Mouse (Mus musculus) neural tube, embryonic 11.5 days (tissue): ENCODE data around the gene En2. TPM values are rescaled to one million over a fixed set of nuclear protein-coding genes. Genes with fewer than 3 reads are reported as not detected.

Experiments used
- ATAC-seq: fragments of 200-750 bp; cut with Nextera tagmentation; 2 replicates; pipeline ENCODE4 v1.8.0; 2017; ENCODE audit warnings: moderate number of reproducible peaks, mild to moderate bottlenecking, moderate TSS enrichment, moderate library complexity; ENCODE audit not compliant: insufficient read depth, low FRiP score, low TSS enrichment
- DNase-seq: peaks from one replicate; pipeline ENCODE4 v3.0.0-alpha.2; 2015; ENCODE audit warnings: low spot score
- H3K27ac ChIP-seq: fragments of 300-500 bp; sonication (generic); 2 replicates; pipeline ENCODE4 v1.5.1; 2014; ENCODE audit warnings: low read depth, mild to moderate bottlenecking, low read length
- H3K27me3 ChIP-seq: fragments of 300-500 bp; sonication (generic); 2 replicates; pipeline ENCODE4 v1.6.1; 2014; ENCODE audit warnings: mild to moderate bottlenecking, low read length, mixed read lengths; ENCODE audit not compliant: control insufficient read depth, insufficient read depth
- H3K36me3 ChIP-seq: fragments of 300-500 bp; sonication (generic); 2 replicates; pipeline ENCODE4 v1.6.1; 2014; ENCODE audit warnings: mild to moderate bottlenecking, low read length, moderate library complexity, mixed read lengths; ENCODE audit not compliant: control insufficient read depth, insufficient read depth
- H3K4me1 ChIP-seq: fragments of 300-500 bp; sonication (generic); 2 replicates; pipeline ENCODE4 v1.6.1; 2014; ENCODE audit warnings: low read length, mixed read lengths; ENCODE audit not compliant: control insufficient read depth, insufficient read depth
- H3K4me2 ChIP-seq: fragments of 300-500 bp; sonication (generic); 2 replicates; pipeline ENCODE4 v1.6.1; 2014; ENCODE audit warnings: low read depth, mild to moderate bottlenecking, moderate library complexity
- H3K4me3 ChIP-seq: fragments of 300-500 bp; sonication (generic); 2 replicates; pipeline ENCODE4 v1.5.1; 2014; ENCODE audit warnings: low read depth, low read length
- H3K9ac ChIP-seq: fragments of 300-500 bp; sonication (generic); 2 replicates; pipeline ENCODE4 v1.6.1; 2014; ENCODE audit warnings: mild to moderate bottlenecking, low read length
- H3K9me3 ChIP-seq: fragments of 300-500 bp; sonication (generic); 2 replicates; pipeline ENCODE4 v1.6.1; 2016; ENCODE audit warnings: low read length; ENCODE audit not compliant: control insufficient read depth
- WGBS: fragments of 180-500 bp; shearing (Covaris S2); extraction: QIAGEN DNeasy Blood & Tissue Kit; methylation state at CpG from one replicate; pipeline ENCODE4 v1.1.7; 2014; 5-methylcytosine and 5-hydroxymethylcytosine counted together
- polyA plus RNA-seq: library from polyadenylated mRNA; unstranded; fragments of >200 nt; fragmentation: Nextera tagmentation; extraction: Ambion mirVana; gene quantifications from 2 replicates; pipeline ENCODE4 v1.2.1, GENCODE M21; 2014

The En2 gene
- polyA plus RNA-seq, 1 experiment from 2014 or later: not detected

DNA sequence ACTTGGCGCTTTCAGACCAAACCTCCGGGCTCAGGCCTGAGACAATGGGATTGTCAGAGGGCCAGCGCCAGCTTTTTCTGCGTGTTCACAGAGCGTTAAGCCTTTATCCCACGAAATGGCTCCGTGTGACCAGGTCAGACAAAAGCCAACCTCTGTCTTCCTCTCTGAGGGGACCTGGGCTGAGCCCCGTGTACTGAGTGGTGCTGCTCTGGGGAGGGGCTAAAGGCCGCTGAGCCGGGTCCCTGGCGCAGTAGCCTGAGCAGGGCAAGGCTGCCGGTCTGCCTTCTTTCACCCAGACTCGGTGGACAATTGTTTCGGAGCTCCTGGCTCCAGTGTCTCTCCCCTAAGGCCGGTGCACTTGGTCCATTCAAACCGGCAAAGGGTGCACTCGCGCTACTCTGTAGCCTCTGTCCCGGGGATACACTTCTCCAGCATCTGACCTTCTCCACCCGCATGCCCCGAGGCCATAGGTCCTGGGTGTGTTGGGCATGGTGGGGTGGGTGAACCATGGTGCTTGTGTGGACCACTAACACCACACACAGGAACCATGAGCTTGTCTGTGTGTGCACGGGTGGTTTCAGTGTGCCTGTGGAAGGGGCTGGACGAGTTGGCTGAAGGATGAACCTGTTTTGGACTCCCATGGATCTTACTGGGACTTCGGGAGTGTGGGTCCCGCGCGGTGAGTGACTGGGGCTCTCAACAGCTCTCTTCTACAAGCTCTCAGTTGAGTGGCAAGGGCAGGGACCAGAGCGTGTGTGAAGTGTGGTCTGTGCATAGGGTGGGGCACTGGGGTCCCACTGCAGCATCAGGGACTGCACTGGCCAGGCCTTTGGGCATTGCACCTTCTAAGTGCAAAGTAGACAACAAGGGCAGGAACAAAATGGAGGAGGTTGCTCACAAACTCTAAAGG is 40.9 kb upstream of the En2 start:
- peak; percentile 52; the same call in 1 of the 2 replicates for ATAC-seq
- DNase-seq: peak; percentile 57
- no peaks in the 10 kb centered on the region for H3K9me3 ChIP-seq
- H3K4me1 ChIP-seq: 0 out of 2 replicates have a peak, but pooled peaks cover 2% of the 10 kb centered on the region
- H3K27me3 ChIP-seq: peaks cover 83% of the 10 kb centered on the region
- no peaks in the 10 kb centered on the region for H3K36me3 ChIP-seq
- no peak overlapping the region for H3K9ac ChIP-seq
- WGBS: 2% methylated on average over 28 of the region's 28 CpGs
- peak overlapping the region; percentile 6; the same call in 1 of the 2 replicates for H3K4me3 ChIP-seq
- H3K4me2 ChIP-seq: peak overlapping the region; percentile 33
- H3K27ac ChIP-seq: no peak overlapping the region

DNA sequence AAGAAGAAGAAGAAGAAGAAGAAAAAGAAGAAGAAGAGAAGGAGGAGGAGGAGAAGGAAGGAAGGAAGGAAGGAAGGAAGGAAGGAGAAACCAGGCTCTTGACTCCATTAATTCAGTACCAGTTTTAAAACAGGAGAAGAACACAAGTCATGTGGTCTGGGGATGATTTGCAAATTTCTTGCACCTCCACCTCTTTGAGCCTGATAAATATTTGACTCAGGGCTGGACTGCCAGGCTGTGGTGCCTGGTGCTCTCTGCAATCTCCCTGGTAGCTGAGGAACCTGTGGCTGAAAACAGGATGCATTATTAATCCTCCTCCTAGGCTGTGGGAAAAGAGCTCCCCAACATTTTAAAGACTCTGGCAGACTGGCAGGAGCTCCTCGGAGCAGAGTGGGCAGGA is 36.6 kb upstream of the En2 start:
- peaks cover 42% of the 10 kb centered on the region for H3K27me3 ChIP-seq
- H3K36me3 ChIP-seq: no peaks in the 10 kb centered on the region
- DNase-seq: no peak
- WGBS: 57% methylated on average over 1 of the region's 1 CpGs
- H3K9ac ChIP-seq: no peak overlapping the region
- H3K4me1 ChIP-seq: no peaks in the 10 kb centered on the region
- no peak overlapping the region for H3K4me2 ChIP-seq
- no peak for ATAC-seq
- H3K4me3 ChIP-seq: no peak overlapping the region
- H3K9me3 ChIP-seq: no peaks in the 10 kb centered on the region
- H3K27ac ChIP-seq: no peak overlapping the region

DNA sequence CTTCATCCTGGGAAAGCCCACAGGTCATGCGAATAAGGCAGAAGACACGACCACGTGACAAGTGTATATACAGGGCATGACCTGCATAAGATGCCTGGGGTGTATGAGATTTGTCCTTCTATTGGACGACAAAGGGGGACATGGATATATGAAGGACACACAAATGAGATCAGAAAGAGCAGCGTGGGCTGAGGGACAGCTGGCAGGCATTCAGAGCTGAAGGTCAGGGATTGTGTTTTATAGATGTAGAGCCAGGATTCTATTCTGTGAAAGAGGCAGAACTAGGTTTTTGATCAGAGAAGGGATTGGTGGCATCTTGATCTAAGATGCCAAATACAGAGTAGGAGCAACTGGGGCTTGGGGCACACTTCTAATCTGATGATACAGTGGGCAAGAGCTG is 33.3 kb upstream of the En2 start:
- no peaks in the 10 kb centered on the region for H3K4me1 ChIP-seq
- peaks cover 10% of the 10 kb centered on the region for H3K27me3 ChIP-seq
- no peaks in the 10 kb centered on the region for H3K36me3 ChIP-seq
- ATAC-seq: no peak
- no peak overlapping the region for H3K4me3 ChIP-seq
- no peak overlapping the region for H3K4me2 ChIP-seq
- H3K9ac ChIP-seq: no peak overlapping the region
- 85% methylated on average over 5 of the region's 5 CpGs for WGBS
- no peak for DNase-seq
- no peak overlapping the region for H3K27ac ChIP-seq
- no peaks in the 10 kb centered on the region for H3K9me3 ChIP-seq

DNA sequence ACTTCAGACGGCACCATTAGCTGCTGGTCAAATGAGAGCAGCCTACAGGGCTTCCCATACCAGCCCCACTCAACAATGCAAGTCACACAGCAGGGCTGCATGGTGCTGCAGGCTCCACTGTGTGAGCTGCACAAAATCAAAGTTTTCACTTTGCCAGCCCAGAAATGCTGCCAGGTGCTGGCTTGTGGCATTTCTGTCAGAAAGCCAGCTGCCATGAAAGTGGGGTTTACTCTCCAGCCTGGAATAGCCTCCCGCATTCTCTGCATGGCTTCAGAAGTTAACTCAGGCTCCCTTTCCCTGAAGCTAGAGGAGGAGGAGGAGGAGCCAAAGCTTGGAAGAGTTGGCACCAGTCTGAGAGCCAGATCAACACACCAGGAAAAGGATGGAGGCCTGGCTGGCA is 29.1 kb upstream of the En2 start:
- H3K9ac ChIP-seq: no peak overlapping the region

DNA sequence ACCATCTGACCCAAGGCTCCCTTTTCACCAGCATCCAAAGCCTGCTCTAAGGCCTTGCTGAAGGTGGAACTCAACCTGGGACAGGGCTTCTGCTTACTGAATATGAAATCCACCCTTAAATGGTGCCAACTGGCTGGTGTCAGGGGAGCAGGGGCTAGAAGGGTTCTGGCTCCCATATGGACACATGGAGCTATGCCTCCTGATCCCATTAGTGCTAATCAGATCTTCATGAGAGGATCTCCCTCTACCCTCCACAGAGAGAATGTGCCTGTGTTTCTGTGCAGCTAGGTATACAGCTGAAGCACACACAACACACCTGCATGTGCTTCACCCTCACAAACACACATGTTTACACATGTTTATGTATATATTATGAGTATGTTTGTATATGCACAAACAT is 20.9 kb upstream of the En2 start:
- ATAC-seq: no peak
- H3K9me3 ChIP-seq: no peaks in the 10 kb centered on the region
- H3K4me2 ChIP-seq: no peak overlapping the region

More for the DNA sequence above, 29.1 kb upstream of the En2 start:
- whole genome bisulfite sequencing: 43% methylated on average over 2 of the region's 2 CpGs
- Histone ChIP-seq H3K4me2 (no peak overlapping the region), H3K27me3 (no peaks in the 10 kb centered on the region), H3K9me3 (no peaks in the 10 kb centered on the region), H3K4me3 (no peak overlapping the region), H3K27ac (no peak overlapping the region), H3K4me1 (no peaks in the 10 kb centered on the region), H3K36me3 (no peaks in the 10 kb centered on the region)
- DNase-seq (no peak), ATAC-seq (no peak)

DNA sequence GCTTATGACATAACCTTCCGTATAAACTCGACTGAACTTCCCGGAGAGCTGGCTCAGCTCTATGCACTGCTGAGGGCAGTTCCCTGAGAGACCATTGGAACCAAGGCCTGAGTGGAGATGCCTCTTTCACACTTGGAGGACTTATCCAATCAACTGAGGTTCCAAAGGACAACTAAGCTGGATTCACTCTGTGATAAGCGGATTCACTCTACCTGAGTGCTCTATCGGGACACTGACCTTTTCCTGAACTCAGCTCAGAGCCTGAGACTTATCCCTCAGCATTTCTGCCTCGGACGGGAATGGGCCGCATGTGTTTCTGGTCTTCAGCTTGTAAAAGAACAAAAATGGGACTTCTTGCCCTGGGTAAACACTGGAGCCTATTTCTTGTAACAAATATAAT is 19.5 kb upstream of the En2 start:
- Histone ChIP-seq H3K9ac (no peak overlapping the region), H3K4me3 (no peak overlapping the region), H3K27ac (no peak overlapping the region), H3K27me3 (no peaks in the 10 kb centered on the region), H3K4me1 (no peaks in the 10 kb centered on the region), H3K4me2 (no peak overlapping the region), H3K36me3 (no peaks in the 10 kb centered on the region), H3K9me3 (no peaks in the 10 kb centered on the region)
- DNase-seq: no peak
- ATAC-seq: no peak
- 84% methylated on average over 8 of the region's 8 CpGs for WGBS

More for the DNA sequence above, 20.9 kb upstream of the En2 start:
- DNase-seq: no peak
- H3K9ac ChIP-seq: no peak overlapping the region
- H3K4me1 ChIP-seq: no peaks in the 10 kb centered on the region
- H3K4me3 ChIP-seq: no peak overlapping the region
- no peaks in the 10 kb centered on the region for H3K27me3 ChIP-seq
- H3K27ac ChIP-seq: no peak overlapping the region
- no peaks in the 10 kb centered on the region for H3K36me3 ChIP-seq

DNA sequence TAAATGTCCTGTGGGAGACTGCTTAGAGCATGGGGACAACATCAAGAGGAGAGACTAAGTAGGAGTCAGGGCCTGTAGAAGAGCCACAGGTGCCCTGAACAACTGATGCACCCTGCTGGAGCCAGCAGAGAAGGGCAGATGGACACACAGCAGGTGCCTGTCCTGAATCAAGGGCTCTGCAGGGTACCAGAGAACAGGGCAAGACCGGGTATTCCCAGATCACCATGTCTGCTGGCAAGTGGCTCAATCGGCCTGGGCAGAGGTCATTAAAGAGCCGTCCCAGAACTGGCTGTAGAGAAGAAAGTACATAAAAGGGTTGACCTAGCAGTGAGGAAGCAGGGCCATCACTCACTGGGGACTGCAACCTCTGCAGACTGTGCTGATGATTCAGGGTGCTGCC is 17.0 kb upstream of the En2 start:
- 40% methylated on average over 3 of the region's 3 CpGs for WGBS

DNA sequence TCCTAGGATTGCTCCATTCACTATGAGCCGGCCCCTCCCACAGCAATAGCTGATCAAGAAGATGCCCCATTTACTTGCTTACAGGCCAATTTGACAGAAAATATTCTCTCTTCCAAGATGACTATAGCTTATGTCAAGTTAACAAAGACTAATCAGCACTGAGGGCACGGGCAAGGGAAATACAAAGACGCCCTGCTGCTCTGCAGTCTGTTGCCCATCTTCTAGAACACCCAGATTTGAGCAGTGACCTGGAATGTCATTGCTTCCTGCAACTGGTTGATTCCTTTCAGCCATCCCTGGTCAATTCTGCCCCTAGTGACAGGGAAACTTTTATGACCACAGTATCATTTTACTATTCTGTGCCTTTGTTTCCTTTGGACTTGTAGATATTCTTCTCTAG is 16.1 kb upstream of the En2 start:
- peaks cover 6% of the 10 kb centered on the region; the same call in 1 of the 2 replicates for H3K27me3 ChIP-seq

More for the DNA sequence above, 17.0 kb upstream of the En2 start:
- H3K4me3 ChIP-seq: no peak overlapping the region
- no peaks in the 10 kb centered on the region for H3K4me1 ChIP-seq
- ATAC-seq (no peak), DNase-seq (no peak)
- H3K27me3 ChIP-seq: 0 out of 2 replicates have a peak, but pooled peaks cover 2% of the 10 kb centered on the region
- H3K4me2 ChIP-seq: no peak overlapping the region
- H3K36me3 ChIP-seq: no peaks in the 10 kb centered on the region
- H3K9ac ChIP-seq: no peak overlapping the region
- H3K9me3 ChIP-seq: no peaks in the 10 kb centered on the region
- no peak overlapping the region for H3K27ac ChIP-seq

More for the DNA sequence above, 16.1 kb upstream of the En2 start:
- Histone ChIP-seq H3K4me1 (no peaks in the 10 kb centered on the region), H3K9ac (no peak overlapping the region), H3K4me2 (no peak overlapping the region), H3K36me3 (no peaks in the 10 kb centered on the region), H3K27ac (no peak overlapping the region), H3K4me3 (no peak overlapping the region), H3K9me3 (no peaks in the 10 kb centered on the region)
- no peak for ATAC-seq
- no peak for DNase-seq
- 78% methylated on average over 3 of the region's 3 CpGs for WGBS
